Mouse (Mus musculus) kidney, adult 2 months (tissue): ENCODE measurements around the gene Gars. TPM values are rescaled to one million over a fixed set of nuclear protein-coding genes. Genes with fewer than 3 reads are reported as not detected.

Source experiments
- DNase-seq: peaks from one replicate; pipeline ENCODE4 v3.0.0; 2021
- H3K27ac ChIP-seq: fragments of 200-500 bp; 2 replicates; pipeline ENCODE4 v1.5.1; 2012; ENCODE audit warnings: low read depth, low read length, control low read depth, inconsistent platforms; ENCODE audit not compliant: insufficient read depth
- H3K27me3 ChIP-seq: fragments of 200-500 bp; replicated peaks from 2 replicates; pipeline ENCODE4 v1.6.1; 2012; ENCODE audit warnings: mild to moderate bottlenecking, moderate library complexity, low read length, inconsistent platforms; ENCODE audit not compliant: control insufficient read depth, insufficient read depth
- H3K36me3 ChIP-seq: fragments of 200-500 bp; 2 replicates; pipeline ENCODE4 v1.6.1; 2012; ENCODE audit warnings: mild to moderate bottlenecking, moderate library complexity, low read length, inconsistent platforms; ENCODE audit not compliant: control insufficient read depth, insufficient read depth
- H3K4me1 ChIP-seq: fragments of 200-500 bp; 2 replicates; pipeline ENCODE4 v1.6.1; 2011; ENCODE audit warnings: low read length; ENCODE audit not compliant: control insufficient read depth, insufficient read depth
- H3K4me3 ChIP-seq: fragments of 200-500 bp; 2 replicates; pipeline ENCODE4 v1.5.1; 2011; ENCODE audit warnings: mild to moderate bottlenecking, low read depth, low read length, control low read depth; ENCODE audit not compliant: insufficient read depth
- CTCF ChIP-seq: fragments of 200-500 bp; conservative IDR thresholded peaks from 2 replicates; pipeline ENCODE4 v1.5.1; 2011; ENCODE audit warnings: low read depth, mild to moderate bottlenecking, control low read depth, low read length, moderate library complexity, mixed read lengths; ENCODE audit not compliant: insufficient read depth, insufficient read length
- POLR2A ChIP-seq: fragments of 200-500 bp; IDR thresholded peaks from one replicate; pipeline ENCODE4 v1.6.1; 2011; ENCODE audit warnings: low read depth, low read length, control low read depth
- WGBS: fragments of 180-500 bp; shearing (Covaris S2); methylation state at CpG from one replicate; pipeline ENCODE4 v1.1.7; 2018; 5-methylcytosine and 5-hydroxymethylcytosine counted together
- polyA plus RNA-seq: library from polyadenylated mRNA; depleted of rRNA; stranded (reverse); fragments of >200 nt; gene quantifications from 2 replicates; pipeline ENCODE4 v1.2.3, GENCODE M21; 2012

Gene Gars
- polyA plus RNA-seq, 1 experiment, result 35.9 TPM

DNA sequence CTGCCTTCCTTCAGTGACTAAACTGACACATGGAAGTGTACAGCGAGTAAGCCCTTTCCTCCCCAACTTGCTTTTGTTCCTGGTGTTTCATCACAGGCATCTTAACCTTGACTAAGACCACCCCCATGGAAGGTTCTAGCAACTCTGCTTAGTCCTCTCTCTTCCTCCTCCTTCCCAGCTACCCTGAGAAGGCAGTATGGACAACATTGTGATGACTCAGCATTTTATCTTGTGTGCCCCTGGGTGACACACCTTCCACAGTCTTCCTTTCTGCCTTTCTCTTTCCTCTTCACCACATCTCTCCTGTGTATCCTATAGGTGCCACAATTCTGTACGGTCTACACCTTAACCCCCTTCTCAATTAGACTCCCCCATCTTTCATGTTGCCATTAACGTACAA, 23.6 kb upstream of the Gars start:
- WGBS, result 91% methylated on average over 3 of the region's 3 CpGs
- Histone ChIP-seq H3K4me3 (no peak overlapping the region), H3K36me3 (no peaks in the 10 kb centered on the region), H3K27ac (no peak overlapping the region), H3K27me3 (no peaks in the 10 kb centered on the region), H3K4me1 (no peaks in the 10 kb centered on the region)
- DNase-seq, result no peak
- TF ChIP-seq CTCF (no peak), POLR2A (no peak)

DNA sequence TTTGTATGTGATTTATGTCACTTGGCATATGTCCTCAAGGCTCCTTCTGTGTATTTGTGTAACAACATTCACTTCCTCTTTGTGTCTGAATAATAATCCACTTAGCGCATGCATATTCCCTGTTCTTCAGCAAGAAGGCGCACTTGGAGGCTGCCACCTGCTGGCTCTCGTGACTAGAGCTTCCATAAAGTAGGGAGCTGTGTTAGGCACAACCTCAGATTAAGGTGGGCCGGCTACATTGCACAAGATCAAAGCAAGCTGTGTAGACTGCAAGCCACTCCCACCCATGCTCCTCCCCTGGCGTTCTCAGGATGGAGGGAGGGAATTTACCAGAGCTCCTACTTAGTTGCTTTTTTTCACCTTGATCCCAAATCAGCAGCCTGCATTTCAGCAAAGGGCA, 21.6 kb upstream of the Gars start:
- peak; percentile 77 for DNase-seq
- 6% methylated on average over 5 of the region's 5 CpGs for WGBS

GRCm38 (mm10) chr6:55016710-55017583, 20.9 kb upstream of the Gars start:
- 24% methylated on average over 15 of the region's 15 CpGs for WGBS
- TF ChIP-seq CTCF (peak; percentile 95), POLR2A (no peak)
- no peaks in the 10 kb centered on the region for H3K36me3 ChIP-seq
- H3K27me3 ChIP-seq, result no peaks in the 10 kb centered on the region
- peak overlapping the region; percentile 14; the same call in 1 of the 2 replicates for H3K4me3 ChIP-seq
- peak; percentile 78 for DNase-seq
- H3K27ac ChIP-seq, result no peak overlapping the region
- H3K4me1 ChIP-seq, result no peaks in the 10 kb centered on the region

More for the DNA sequence above, 21.6 kb upstream of the Gars start:
- Histone ChIP-seq H3K36me3 (no peaks in the 10 kb centered on the region), H3K4me3 (no peak overlapping the region), H3K27ac (no peak overlapping the region), H3K27me3 (no peaks in the 10 kb centered on the region), H3K4me1 (no peaks in the 10 kb centered on the region)
- TF ChIP-seq CTCF (peak; percentile 77), POLR2A (no peak)

DNA sequence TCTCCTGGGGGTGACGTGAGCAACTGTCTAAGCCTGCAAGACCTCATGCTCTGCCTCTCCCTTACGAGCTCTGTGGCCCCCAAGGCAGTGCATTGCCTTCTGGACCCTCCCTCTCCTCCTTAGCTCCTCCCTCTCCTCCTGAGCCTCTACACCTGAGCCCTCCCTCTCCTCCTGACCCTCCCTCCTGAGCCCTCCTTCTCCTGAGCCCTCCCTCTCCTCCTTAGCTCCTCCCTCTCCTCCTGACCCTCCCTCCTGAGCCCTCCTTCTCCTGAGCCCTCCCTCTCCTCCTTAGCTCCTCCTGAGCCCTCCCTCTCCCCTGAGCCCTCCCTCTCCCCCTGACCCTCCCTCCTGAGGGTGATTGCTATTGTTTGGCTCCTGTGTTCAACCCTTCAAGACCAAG, 19.4 kb upstream of the Gars start:
- Histone ChIP-seq H3K36me3 (no peaks in the 10 kb centered on the region), H3K27ac (no peak overlapping the region), H3K4me3 (no peak overlapping the region), H3K27me3 (no peaks in the 10 kb centered on the region), H3K4me1 (no peaks in the 10 kb centered on the region)
- TF ChIP-seq CTCF (no peak), POLR2A (no peak)
- 85% methylated on average over 2 of the region's 2 CpGs for WGBS
- no peak for DNase-seq

DNA sequence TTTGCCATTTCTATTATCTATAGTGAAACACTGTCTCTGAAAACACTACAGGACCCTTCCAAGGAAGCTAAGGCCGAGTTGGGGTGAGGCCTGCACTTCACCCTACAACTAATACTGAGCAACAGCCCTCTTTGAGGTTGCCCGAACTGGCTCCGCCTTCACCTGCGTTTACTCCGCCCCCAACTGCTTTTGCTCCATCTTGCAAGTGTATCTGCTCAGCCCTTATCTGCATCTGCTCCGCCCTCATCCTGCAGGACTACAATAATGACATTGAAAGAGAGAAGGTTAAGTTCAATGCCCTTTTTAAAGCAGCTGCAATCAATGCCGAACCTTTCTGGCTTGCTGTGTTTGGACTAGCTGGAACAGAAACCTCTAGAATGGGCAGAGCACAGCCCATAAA, 16.0 kb upstream of the Gars start:
- TF ChIP-seq POLR2A, result no peak
- TF ChIP-seq CTCF, result no peak
- Histone ChIP-seq H3K4me1 (no peaks in the 10 kb centered on the region), H3K36me3 (no peaks in the 10 kb centered on the region), H3K4me3 (no peak overlapping the region), H3K27me3 (no peaks in the 10 kb centered on the region), H3K27ac (no peak overlapping the region)
- 92% methylated on average over 7 of the region's 7 CpGs for WGBS
- no peak for DNase-seq

GRCm38 (mm10) chr6:55027642-55028041, 10.2 kb upstream of the Gars start:
- no peak overlapping the region for H3K4me3 ChIP-seq
- no peaks in the 10 kb centered on the region for H3K27me3 ChIP-seq
- 58% methylated on average over 2 of the region's 2 CpGs for WGBS
- H3K36me3 ChIP-seq, result no peaks in the 10 kb centered on the region
- H3K27ac ChIP-seq, result no peak overlapping the region
- no peaks in the 10 kb centered on the region for H3K4me1 ChIP-seq
- no peak for TF ChIP-seq CTCF
- no peak for TF ChIP-seq POLR2A
- no peak for DNase-seq

DNA sequence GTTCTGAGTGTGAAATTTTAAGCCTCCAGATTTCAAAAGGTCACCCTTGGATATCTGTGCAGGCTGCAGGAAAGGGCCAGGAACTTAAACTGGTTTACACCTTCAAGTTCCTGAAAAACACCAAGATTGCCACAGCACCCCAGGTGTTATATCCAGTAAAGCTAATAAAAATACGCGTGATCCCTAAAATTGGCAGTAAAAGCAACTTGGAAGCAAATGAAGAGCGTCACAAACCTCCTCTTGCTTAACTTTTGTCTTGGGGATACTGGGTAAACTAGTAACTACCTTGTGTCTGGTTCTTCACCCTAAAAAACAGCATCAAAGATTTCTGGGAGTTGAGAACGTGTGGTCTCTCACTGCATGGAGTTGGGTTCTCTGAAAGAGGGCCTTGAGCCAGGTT, 1.1 kb upstream of the Gars start:
- no peak for DNase-seq
- H3K4me3 ChIP-seq, result no peak overlapping the region
- 96% methylated on average over 4 of the region's 4 CpGs for WGBS
- no peak overlapping the region for H3K27ac ChIP-seq
- TF ChIP-seq CTCF (no peak), POLR2A (no peak)
- H3K36me3 ChIP-seq, result no peaks in the 10 kb centered on the region
- peaks cover 2% of the 10 kb centered on the region; the same call in 1 of the 2 replicates for H3K4me1 ChIP-seq
- no peaks in the 10 kb centered on the region for H3K27me3 ChIP-seq
